31 mouse cellular contexts compared by ENCODE assay signal in genomic region chr5:140162071-140162845, GRCm38 (mm10).
DNase-seq lines count a peak whose midpoint lies in the region; ATAC-seq and TF ChIP-seq lines count a peak whose summit lies in the region.
"Had no signal": no experiment of that assay in that cellular context is flagged by ENCODE, and none has a peak within 500 bp of the region (broad histone marks: within the 10 kb centered on the region; RNA-seq: fewer than 3 reads in every experiment).

No protein-coding gene starts in this region.

- DNase-seq in CD4-positive, CD25-positive, alpha-beta regulatory T cell, adult 2 months (ENCODE audit: low read depth, low spot score) = peak; percentile 22
- DNase-seq in midbrain, embryonic 11.5 days (ENCODE audit: low spot score, missing footprints) = peak; percentile 83
- DNase-seq in cerebellum, adult 8-10 months = no peak
- DNase-seq: cerebellum, adult 11 months; cerebellum, postnatal 10 days; forebrain, postnatal 0 days; heart, postnatal 14 days; kidney, adult 2 months; kidney, postnatal 36 days; left cerebral cortex, postnatal 4 days; liver, embryonic 13.5 days; lung, adult 2 months; lung, postnatal 10 days; right cerebral cortex, postnatal 4 days; thymus, adult 18-20 months; thymus, postnatal 36 days had no signal

- no peaks in the 10 kb centered on the region for H3K9me3 ChIP-seq in midbrain, embryonic 11.5 days (ENCODE audit: control insufficient read depth, low read length)
- H3K9me3 ChIP-seq in midbrain, embryonic 15.5 days = no peaks in the 10 kb centered on the region
- no peaks in the 10 kb centered on the region for H3K9me3 ChIP-seq in hindbrain, embryonic 16.5 days (ENCODE audit: control insufficient read depth, low read length)
- H3K9me3 ChIP-seq: embryonic facial prominence, embryonic 10.5 days; embryonic facial prominence, embryonic 15.5 days; forebrain, embryonic 12.5 days; hindbrain, embryonic 10.5 days; hindbrain, embryonic 15.5 days; intestine, embryonic 15.5 days; liver, embryonic 13.5 days; midbrain, embryonic 10.5 days had no signal

- WGBS in midbrain, embryonic 11.5 days = 67% methylated on average over 6 of the region's 6 CpGs
- 50% methylated on average over 6 of the region's 6 CpGs for WGBS in midbrain, embryonic 15.5 days
- WGBS in bone marrow, adult 2 months = 93% methylated on average over 6 of the region's 6 CpGs
- WGBS in hindbrain, embryonic 16.5 days = 93% methylated on average over 6 of the region's 6 CpGs

- no peaks in the 10 kb centered on the region for H3K4me1 ChIP-seq in midbrain, embryonic 11.5 days (ENCODE audit: control insufficient read depth, insufficient read depth, low read length)
- no peaks in the 10 kb centered on the region for H3K4me1 ChIP-seq in midbrain, embryonic 15.5 days
- H3K4me1 ChIP-seq in bone marrow, adult 2 months (ENCODE audit: control insufficient read depth, insufficient read depth, low read length) = peaks cover 1% of the 10 kb centered on the region; the same call in 1 of the 2 replicates
- no peaks in the 10 kb centered on the region for H3K4me1 ChIP-seq in hindbrain, embryonic 16.5 days (ENCODE audit: control insufficient read depth, insufficient read depth, low read depth, low read length)
- H3K4me1 ChIP-seq: embryonic facial prominence, embryonic 10.5 days; embryonic facial prominence, embryonic 15.5 days; hindbrain, embryonic 10.5 days; hindbrain, embryonic 15.5 days; intestine, embryonic 15.5 days; midbrain, embryonic 10.5 days had no signal

- TF ChIP-seq CTCF in bone marrow, adult 2 months (IDR thresholded peaks at IDR 0.05; ENCODE audit: control insufficient read depth, insufficient read depth, low read length) = no peak

- no peaks in the 10 kb centered on the region for H3K36me3 ChIP-seq in midbrain, embryonic 11.5 days (ENCODE audit: control insufficient read depth, insufficient read depth, low read length)
- no peaks in the 10 kb centered on the region for H3K36me3 ChIP-seq in midbrain, embryonic 15.5 days (replicated peaks)
- H3K36me3 ChIP-seq in hindbrain, embryonic 16.5 days (ENCODE audit: control insufficient read depth, insufficient read depth, low read length) = no peaks in the 10 kb centered on the region
- H3K36me3 ChIP-seq: embryonic facial prominence, embryonic 10.5 days; embryonic facial prominence, embryonic 15.5 days; forebrain, embryonic 12.5 days; hindbrain, embryonic 10.5 days; hindbrain, embryonic 15.5 days; intestine, embryonic 15.5 days; liver, embryonic 13.5 days; midbrain, embryonic 10.5 days had no signal

- no peak overlapping the region for H3K27ac ChIP-seq in midbrain, embryonic 11.5 days (ENCODE audit: low read depth, low read length)
- no peak overlapping the region for H3K27ac ChIP-seq in midbrain, embryonic 15.5 days
- H3K27ac ChIP-seq in bone marrow, adult 2 months (ENCODE audit: control insufficient read depth, insufficient read depth, low read depth, low read length, poor library complexity) = peak overlapping the region; percentile 10; the same call in 1 of the 2 replicates
- H3K27ac ChIP-seq in hindbrain, embryonic 16.5 days (ENCODE audit: low read depth, low read length) = no peak overlapping the region
- H3K27ac ChIP-seq: embryonic facial prominence, embryonic 10.5 days; embryonic facial prominence, embryonic 15.5 days; forebrain, embryonic 12.5 days; hindbrain, embryonic 10.5 days; hindbrain, embryonic 15.5 days; intestine, embryonic 15.5 days; layer of hippocampus, adult 2 months; liver, embryonic 13.5 days; macrophage; midbrain, embryonic 10.5 days; stomach, postnatal 0 days had no signal

- H3K27me3 ChIP-seq in midbrain, embryonic 11.5 days (ENCODE audit: control insufficient read depth, insufficient read depth, low read length) = no peaks in the 10 kb centered on the region
- no peaks in the 10 kb centered on the region for H3K27me3 ChIP-seq in midbrain, embryonic 15.5 days (replicated peaks)
- no peaks in the 10 kb centered on the region for H3K27me3 ChIP-seq in hindbrain, embryonic 16.5 days (replicated peaks; ENCODE audit: control insufficient read depth, insufficient read depth, low read length)
- H3K27me3 ChIP-seq: embryonic facial prominence, embryonic 15.5 days; forebrain, embryonic 12.5 days; hindbrain, embryonic 15.5 days; intestine, embryonic 15.5 days; liver, embryonic 13.5 days had no signal

- TF ChIP-seq POLR2A in bone marrow, adult 2 months (IDR thresholded peaks at IDR 0.05; ENCODE audit: borderline replicate concordance, control insufficient read depth, low read depth, low read length) = no peak

- no peak for ATAC-seq in CD4-positive, CD25-positive, alpha-beta regulatory T cell, adult 4 months
- ATAC-seq in midbrain, embryonic 11.5 days (ENCODE audit: low FRiP score) = no peak
- no peak for ATAC-seq in midbrain, embryonic 15.5 days (replicated peaks)
- ATAC-seq in megakaryocyte progenitor cell, adult 5-6 weeks (replicated peaks; ENCODE audit: poor library complexity) = peak; percentile 40
- ATAC-seq in hindbrain, embryonic 16.5 days = no peak
- ATAC-seq: forebrain, postnatal 0 days; intestine, embryonic 15.5 days had no signal

- H3K4me3 ChIP-seq in midbrain, embryonic 11.5 days (ENCODE audit: low read depth, low read length) = no peak overlapping the region
- H3K4me3 ChIP-seq in midbrain, embryonic 15.5 days = no peak overlapping the region
- no peak overlapping the region for H3K4me3 ChIP-seq in bone marrow, adult 2 months (replicated peaks; ENCODE audit: control insufficient read depth, low read depth, low read length)
- no peak overlapping the region for H3K4me3 ChIP-seq in hindbrain, embryonic 16.5 days (ENCODE audit: low read length)
- H3K4me3 ChIP-seq: embryonic facial prominence, embryonic 10.5 days; embryonic facial prominence, embryonic 15.5 days; forebrain, embryonic 12.5 days; hindbrain, embryonic 10.5 days; hindbrain, embryonic 15.5 days; intestine, embryonic 15.5 days; layer of hippocampus, adult 2 months; liver, embryonic 13.5 days; midbrain, embryonic 10.5 days had no signal

- no peak overlapping the region for H3K4me2 ChIP-seq in midbrain, embryonic 11.5 days
- no peak overlapping the region for H3K4me2 ChIP-seq in midbrain, embryonic 15.5 days
- H3K4me2 ChIP-seq in hindbrain, embryonic 16.5 days (ENCODE audit: low read length) = no peak overlapping the region
- H3K4me2 ChIP-seq: embryonic facial prominence, embryonic 15.5 days; forebrain, embryonic 12.5 days; hindbrain, embryonic 15.5 days; intestine, embryonic 15.5 days; liver, embryonic 13.5 days had no signal

- H3K9ac ChIP-seq in midbrain, embryonic 11.5 days (ENCODE audit: low read length) = no peak overlapping the region
- no peak overlapping the region for H3K9ac ChIP-seq in midbrain, embryonic 15.5 days
- no peak overlapping the region for H3K9ac ChIP-seq in hindbrain, embryonic 16.5 days (ENCODE audit: low read depth, low read length)
- H3K9ac ChIP-seq: embryonic facial prominence, embryonic 15.5 days; forebrain, embryonic 12.5 days; forebrain, postnatal 0 days; hindbrain, embryonic 15.5 days; intestine, embryonic 15.5 days; liver, embryonic 13.5 days had no signal
